Mouse (Mus musculus): ENCODE results near the gene Fut4. TPM values are rescaled to one million over a fixed set of nuclear protein-coding genes. Genes with fewer than 3 reads are reported as not detected.

The Fut4 gene
- polyA plus RNA-seq (2014; fragmentation: Illumina TruSeq; extraction: RNeasy Lipid Tissue Mini Kit (QIAGEN cat#74804); ENCODE audit: low replicate concordance): 23.1 TPM

DNA sequence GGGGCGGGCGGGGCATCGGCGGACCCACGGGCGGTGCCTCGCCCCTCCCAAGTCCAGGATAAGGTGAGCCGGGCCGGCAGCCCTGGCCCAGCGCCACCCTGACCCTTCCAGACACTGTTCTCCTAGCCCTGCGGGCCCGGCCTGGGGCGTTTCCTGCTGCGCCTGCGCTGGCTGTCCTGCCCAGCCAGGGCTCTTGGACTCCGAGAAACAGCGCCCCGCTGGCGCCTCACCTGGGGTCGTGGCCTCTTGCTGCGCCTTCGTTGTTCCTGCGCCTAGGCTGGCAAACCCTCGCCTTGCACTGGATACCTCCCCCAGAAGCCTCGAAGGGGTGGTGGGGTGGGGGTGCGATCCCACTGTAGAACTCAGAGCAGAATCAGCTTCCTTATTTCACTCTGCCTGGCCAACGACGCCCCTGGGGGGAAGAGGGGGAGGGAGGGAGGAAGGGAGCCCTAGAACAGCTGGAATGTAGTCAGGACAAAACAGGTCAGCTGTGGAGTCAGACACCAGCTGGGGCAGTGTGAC is at the start of gene Fut4:
Fut4 (minus strand) TSS at position 393 of the 522 bp plus-strand sequence.

DNA sequence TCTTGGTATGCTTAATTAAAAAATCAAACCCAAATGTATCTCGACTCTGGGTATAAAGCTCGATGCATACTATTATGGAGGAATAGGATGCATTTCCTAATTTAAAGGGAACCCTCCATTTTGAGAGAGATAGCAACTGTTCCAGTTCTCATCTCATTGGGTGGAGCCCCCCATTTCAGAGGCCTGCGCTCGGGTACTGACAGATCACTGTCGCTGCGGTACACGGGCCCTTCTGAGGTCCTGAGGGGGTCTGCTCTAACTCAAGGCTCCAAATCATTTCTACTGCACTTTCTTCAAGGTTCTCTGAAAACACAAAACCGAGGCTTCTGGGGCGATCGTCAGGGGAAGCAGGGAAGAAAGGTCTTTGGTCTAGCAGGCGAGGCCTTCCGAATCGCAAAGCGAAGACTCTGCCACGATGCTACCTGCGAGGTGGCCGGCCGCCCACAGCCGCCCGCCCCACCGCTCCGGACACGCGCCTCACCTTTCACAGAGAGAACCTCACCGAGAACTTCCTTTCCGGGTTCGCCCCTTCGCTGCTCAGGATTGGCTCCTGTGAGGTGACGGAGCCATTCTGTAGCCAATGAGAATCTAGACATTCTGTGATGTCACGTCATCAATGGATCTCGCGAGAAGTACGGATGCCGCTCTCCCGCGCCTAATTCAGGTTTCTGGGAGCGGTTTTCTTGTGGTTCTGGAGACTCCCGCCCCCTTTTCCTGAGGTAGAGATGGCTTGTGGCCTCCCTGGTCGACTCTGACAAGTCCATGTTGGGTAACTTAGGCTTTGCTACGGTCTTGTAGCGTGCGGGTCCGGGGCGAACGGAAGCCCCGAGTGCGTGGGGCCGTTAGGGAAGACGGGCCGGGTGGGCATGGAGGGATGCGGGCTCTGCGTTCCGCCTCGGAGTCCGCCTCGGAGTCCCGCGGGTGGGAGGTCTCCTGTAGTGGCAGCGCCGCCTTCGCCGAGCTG is 32.1 kb upstream of the Fut4 start, which contains the start of the genes Mre11a and Ankrd49:
Mre11a (plus strand) TSS at position 616 of the 964 bp plus-strand sequence.
Ankrd49 (minus strand) TSS at position 818 of the 964 bp plus-strand sequence.

DNA sequence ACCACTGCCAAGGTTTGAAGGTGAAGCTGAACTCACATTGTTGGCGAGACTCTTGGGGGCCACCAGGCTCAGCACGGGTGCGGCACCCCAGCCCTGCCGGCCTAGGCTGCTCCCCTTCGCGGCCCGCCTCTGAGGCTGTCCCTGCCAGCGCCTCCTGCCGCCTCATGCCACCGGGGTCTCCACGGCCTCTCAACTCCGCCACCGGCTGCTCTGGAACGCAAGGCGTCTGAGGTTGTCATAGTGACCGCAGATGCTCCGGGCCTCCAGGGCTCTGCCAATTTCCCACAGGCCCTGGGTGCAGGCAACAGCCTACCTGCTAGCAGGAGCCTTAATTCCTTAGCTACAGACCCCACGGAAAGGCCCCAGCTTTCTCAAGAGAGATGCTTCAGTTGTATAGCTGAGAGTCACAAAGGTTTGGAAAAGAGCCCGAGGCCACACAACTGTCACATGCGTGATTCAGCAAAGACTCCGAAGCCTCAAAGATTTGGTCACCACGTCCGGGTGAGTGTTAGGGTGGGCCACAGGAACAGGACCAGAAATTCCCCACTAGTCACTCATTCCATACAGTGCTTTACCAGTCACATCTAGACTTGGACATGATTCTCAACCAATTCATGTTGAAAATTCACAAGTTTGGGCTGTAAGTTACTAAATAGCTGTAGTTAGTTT is 18.7 kb upstream of the Fut4 start, which contains the start of gene 1700012B09Rik:
1700012B09Rik (minus strand) TSS at position 228 of the 669 bp plus-strand sequence.

GRCm38 (mm10) chr9:14740151-14740924 is 11.9 kb downstream of the Fut4 start, which contains the start of gene Piwil4:
TSS of gene Piwil4 (minus strand) at chr9:14740733.

Other genes with a start within 250 kb of the Fut4 start
- gene Amotl1, start 107.3 kb downstream of the Fut4 start, polyA plus RNA-seq (2014; fragmentation: Illumina TruSeq; extraction: RNeasy Lipid Tissue Mini Kit (QIAGEN cat#74804); ENCODE audit: low replicate concordance): 2.0 TPM
- 0.93 TPM for gene Piwil4, start 11.7 kb downstream of the Fut4 start, polyA plus RNA-seq (2014; fragmentation: Illumina TruSeq; extraction: RNeasy Lipid Tissue Mini Kit (QIAGEN cat#74804); ENCODE audit: low replicate concordance)
- gene 1700012B09Rik, start 18.6 kb upstream of the Fut4 start, polyA plus RNA-seq (2014; fragmentation: Illumina TruSeq; extraction: RNeasy Lipid Tissue Mini Kit (QIAGEN cat#74804); ENCODE audit: low replicate concordance): not detected
- 16.7 TPM for gene Mre11a, start 32.3 kb upstream of the Fut4 start, polyA plus RNA-seq (2014; fragmentation: Illumina TruSeq; extraction: RNeasy Lipid Tissue Mini Kit (QIAGEN cat#74804); ENCODE audit: low replicate concordance)
- gene Ankrd49, start 32.5 kb upstream of the Fut4 start, polyA plus RNA-seq (2014; fragmentation: Illumina TruSeq; extraction: RNeasy Lipid Tissue Mini Kit (QIAGEN cat#74804); ENCODE audit: low replicate concordance): 52.8 TPM
- 0.15 TPM for gene Gpr83, start 107.8 kb upstream of the Fut4 start, polyA plus RNA-seq (2014; fragmentation: Illumina TruSeq; extraction: RNeasy Lipid Tissue Mini Kit (QIAGEN cat#74804); ENCODE audit: low replicate concordance)
- gene Izumo1r, start 151.6 kb upstream of the Fut4 start, polyA plus RNA-seq (2014; fragmentation: Illumina TruSeq; extraction: RNeasy Lipid Tissue Mini Kit (QIAGEN cat#74804); ENCODE audit: low replicate concordance): not detected